Mouse (Mus musculus): ENCODE measurements around the gene Tspan14. TPM values are rescaled to one million over a fixed set of nuclear protein-coding genes. Genes with fewer than 3 reads are reported as not detected.

Tspan14 gene
- polyA plus RNA-seq, 2 experiments: 22.0 to 25.4 TPM

GRCm38 (mm10) chr14:40949047-40949446 is 17.6 kb downstream of the Tspan14 start:
- H3K36me3 ChIP-seq (replicated peaks; ENCODE audit: control insufficient read depth, insufficient read depth, low read depth): no peaks in the 10 kb centered on the region
- H3K4me3 ChIP-seq (ENCODE audit: insufficient read depth in 1 of 2, low read depth in 2 of 2, low read length in 2 of 2): no peak overlapping the region
- peaks cover 27 to 56% of the 10 kb centered on the region in 2 experiments for H3K4me1 ChIP-seq (replicated peaks; ENCODE audit: control insufficient read depth in 2 of 2, insufficient read depth in 2 of 2, low read length in 1 of 2)
- H3K4me2 ChIP-seq (ENCODE audit: low read depth): no peak overlapping the region
- H3K9me3 ChIP-seq (ENCODE audit: control insufficient read depth, low read length): no peaks in the 10 kb centered on the region
- TF ChIP-seq CTCF (IDR thresholded peaks at IDR 0.05; ENCODE audit: low read depth) (no peak), EP300 (IDR thresholded peaks at IDR 0.05; ENCODE audit: low read depth) (no peak)
- ATAC-seq (ENCODE audit: insufficient read depth) (no peak), DNase-seq (ENCODE audit: low read depth in 3 of 3, low spot score in 3 of 3) (no peak)
- H3K9ac ChIP-seq (replicated peaks): no peak overlapping the region
- no peaks in the 10 kb centered on the region for H3K27me3 ChIP-seq (ENCODE audit: control insufficient read depth, insufficient read depth, low read length)
- H3K27ac ChIP-seq: no peak overlapping the region; the same call in 1 of the 2 replicates
- WGBS (ENCODE audit: insufficient replicate concordance): 64% methylated on average over 3 of the region's 3 CpGs

- H3K4me1 ChIP-seq (replicated peaks; ENCODE audit: control insufficient read depth in 2 of 2, insufficient read depth in 2 of 2, low read length in 1 of 2): peaks cover 30 to 54% of the 10 kb centered on the region in 2 experiments
- H3K4me2 ChIP-seq (ENCODE audit: low read depth): peak overlapping the region; percentile 63
- DNase-seq (ENCODE audit: low read depth in 3 of 3, low spot score in 3 of 3) (no peak), ATAC-seq (ENCODE audit: insufficient read depth) (no peak)
- peak overlapping the region; percentile 88 for H3K27ac ChIP-seq
- TF ChIP-seq CTCF (IDR thresholded peaks at IDR 0.05; ENCODE audit: low read depth) (no peak), EP300 (IDR thresholded peaks at IDR 0.05; ENCODE audit: low read depth) (no peak)
- no peaks in the 10 kb centered on the region for H3K9me3 ChIP-seq (ENCODE audit: control insufficient read depth, low read length)
- WGBS (ENCODE audit: insufficient replicate concordance): 68% methylated on average over 5 of the region's 5 CpGs
- no peak overlapping the region; a peak in 1 of 4 replicates for H3K4me3 ChIP-seq (ENCODE audit: insufficient read depth in 1 of 2, low read depth in 2 of 2, low read length in 2 of 2)
- H3K27me3 ChIP-seq (ENCODE audit: control insufficient read depth, insufficient read depth, low read length): no peaks in the 10 kb centered on the region
- H3K36me3 ChIP-seq (replicated peaks; ENCODE audit: control insufficient read depth, insufficient read depth, low read depth): no peaks in the 10 kb centered on the region
- peak overlapping the region; percentile 41 for H3K9ac ChIP-seq (replicated peaks)
Measured at GRCm38 (mm10) chr14:40948522-40948921, 18.1 kb downstream of the Tspan14 start.

DNA sequence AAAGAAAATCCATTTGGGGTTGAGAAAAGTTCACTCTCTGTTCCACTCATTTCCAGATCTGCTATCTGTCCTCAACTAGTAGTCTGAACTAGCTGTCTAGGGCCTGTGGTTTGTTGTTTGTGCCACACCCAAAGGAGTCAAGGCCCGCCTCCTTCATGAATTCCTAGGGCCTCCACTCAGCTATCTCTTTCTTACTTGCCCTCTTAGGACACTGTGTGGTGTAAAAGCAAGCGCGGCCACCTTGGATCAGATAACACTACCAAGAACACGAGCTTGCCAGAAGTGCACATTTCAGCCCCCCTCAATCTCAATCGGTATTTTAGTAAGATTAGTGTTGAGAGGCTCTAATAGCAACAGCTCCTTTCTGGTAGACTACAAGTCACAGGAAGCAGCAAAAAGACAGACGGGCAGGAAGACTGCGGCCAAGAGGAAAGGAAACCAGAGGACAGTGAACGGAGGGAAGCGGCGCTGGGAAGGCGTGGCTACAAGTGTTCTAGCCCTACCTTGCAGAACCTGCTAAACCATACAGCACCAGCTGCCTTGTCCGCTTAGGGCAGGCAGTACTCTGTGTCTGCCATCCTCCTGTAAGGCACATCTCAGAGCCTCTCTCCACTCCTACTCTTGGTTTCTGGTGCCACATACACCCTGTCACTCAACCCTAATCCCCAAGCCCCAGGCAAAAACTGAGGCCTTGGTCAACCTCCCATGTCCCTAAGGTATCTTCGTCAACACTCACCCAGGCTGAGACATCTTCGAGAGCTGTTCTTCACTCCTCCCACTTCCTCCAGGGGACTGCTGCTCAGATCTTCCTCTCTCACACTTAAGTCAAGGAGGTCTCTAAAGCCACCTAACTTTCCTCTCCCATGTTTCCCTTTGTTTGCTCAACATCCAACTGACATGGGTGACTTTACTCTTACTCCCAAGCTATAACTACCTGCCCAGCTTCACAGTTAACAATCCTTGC is 18.9 kb downstream of the Tspan14 start:
- H3K4me2 ChIP-seq (ENCODE audit: low read depth): peak overlapping the region; percentile 63
- peak overlapping the region; percentile 34 to 50 for H3K4me3 ChIP-seq (ENCODE audit: insufficient read depth in 1 of 2, low read depth in 2 of 2, low read length in 2 of 2)
- H3K9ac ChIP-seq (replicated peaks): peak overlapping the region; percentile 41
- H3K9me3 ChIP-seq (ENCODE audit: control insufficient read depth, low read length): no peaks in the 10 kb centered on the region
- H3K27ac ChIP-seq: peak overlapping the region; percentile 88
- ATAC-seq (ENCODE audit: insufficient read depth): peak; percentile 96
- DNase-seq (ENCODE audit: low read depth in 3 of 3, low spot score in 3 of 3): peak; percentile 81 to 89 (median 82)
- no peaks in the 10 kb centered on the region for H3K27me3 ChIP-seq (ENCODE audit: control insufficient read depth, insufficient read depth, low read length)
- H3K36me3 ChIP-seq (replicated peaks; ENCODE audit: control insufficient read depth, insufficient read depth, low read depth): no peaks in the 10 kb centered on the region
- TF ChIP-seq CTCF (IDR thresholded peaks at IDR 0.05; ENCODE audit: low read depth): no peak
- TF ChIP-seq EP300 (IDR thresholded peaks at IDR 0.05; ENCODE audit: low read depth): peak; percentile 41; the same call in 1 of the 2 replicates
- WGBS (ENCODE audit: insufficient replicate concordance): 7% methylated on average over 14 of the region's 14 CpGs
- peaks cover 30 to 55% of the 10 kb centered on the region in 2 experiments for H3K4me1 ChIP-seq (replicated peaks; ENCODE audit: control insufficient read depth in 2 of 2, insufficient read depth in 2 of 2, low read length in 1 of 2)

DNA sequence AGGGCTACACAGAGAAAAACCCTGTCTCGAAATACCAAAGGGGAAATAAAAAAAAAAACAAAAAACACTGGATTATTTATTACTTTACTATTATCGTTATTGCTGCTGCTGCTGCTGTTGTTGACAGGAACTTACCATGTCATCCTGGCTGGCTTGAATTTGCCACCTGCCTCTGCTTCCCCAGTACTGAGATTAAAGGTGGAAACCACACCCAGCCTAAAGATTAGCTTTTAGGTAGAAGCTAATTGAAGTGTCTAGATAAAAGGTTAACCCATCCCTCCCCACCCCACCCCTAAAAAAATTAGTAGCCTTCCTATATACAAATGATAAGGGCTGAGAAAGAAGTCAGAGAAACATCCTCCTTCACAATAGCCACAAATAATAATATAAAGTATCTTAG is 22.8 kb downstream of the Tspan14 start:
- no peaks in the 10 kb centered on the region for H3K36me3 ChIP-seq (replicated peaks; ENCODE audit: control insufficient read depth, insufficient read depth, low read depth)
- TF ChIP-seq CTCF (IDR thresholded peaks at IDR 0.05; ENCODE audit: low read depth): no peak
- TF ChIP-seq EP300 (IDR thresholded peaks at IDR 0.05; ENCODE audit: low read depth): no peak
- H3K27me3 ChIP-seq (ENCODE audit: control insufficient read depth, insufficient read depth, low read length): no peaks in the 10 kb centered on the region
- no peak for ATAC-seq (ENCODE audit: insufficient read depth)
- no peaks in the 10 kb centered on the region for H3K9me3 ChIP-seq (ENCODE audit: control insufficient read depth, low read length)
- no peak overlapping the region for H3K27ac ChIP-seq
- H3K4me3 ChIP-seq (ENCODE audit: insufficient read depth in 1 of 2, low read depth in 2 of 2, low read length in 2 of 2): no peak overlapping the region
- no peak overlapping the region for H3K9ac ChIP-seq (replicated peaks)
- H3K4me1 ChIP-seq (replicated peaks; ENCODE audit: control insufficient read depth in 2 of 2, insufficient read depth in 2 of 2, low read length in 1 of 2): peaks cover 30 to 38% of the 10 kb centered on the region in 2 experiments
- 53% methylated on average over 2 of the region's 2 CpGs for WGBS (ENCODE audit: insufficient replicate concordance)
- no peak overlapping the region for H3K4me2 ChIP-seq (ENCODE audit: low read depth)
- no peak for DNase-seq (ENCODE audit: low read depth in 3 of 3, low spot score in 3 of 3)

- Histone ChIP-seq H3K9me3 (ENCODE audit: control insufficient read depth, low read length) (no peaks in the 10 kb centered on the region), H3K9ac (replicated peaks) (no peak overlapping the region), H3K27me3 (ENCODE audit: control insufficient read depth, insufficient read depth, low read length) (no peaks in the 10 kb centered on the region), H3K4me2 (ENCODE audit: low read depth) (no peak overlapping the region), H3K4me1 (replicated peaks; ENCODE audit: control insufficient read depth in 2 of 2, insufficient read depth in 2 of 2, low read length in 1 of 2) (peaks cover 19 to 27% of the 10 kb centered on the region in 2 experiments), H3K27ac (no peak overlapping the region), H3K4me3 (ENCODE audit: insufficient read depth in 1 of 2, low read depth in 2 of 2, low read length in 2 of 2) (no peak overlapping the region), H3K36me3 (replicated peaks; ENCODE audit: control insufficient read depth, insufficient read depth, low read depth) (no peaks in the 10 kb centered on the region)
- WGBS (ENCODE audit: insufficient replicate concordance): 56% methylated on average over 2 of the region's 2 CpGs
- no peak for ATAC-seq (ENCODE audit: insufficient read depth)
- DNase-seq (ENCODE audit: low read depth in 3 of 3, low spot score in 3 of 3): no peak
- TF ChIP-seq CTCF (IDR thresholded peaks at IDR 0.05; ENCODE audit: low read depth) (no peak), EP300 (IDR thresholded peaks at IDR 0.05; ENCODE audit: low read depth) (no peak)
Measured at GRCm38 (mm10) chr14:40942429-40942828, 24.2 kb downstream of the Tspan14 start.
